Mouse (Mus musculus): Measurements from ENCODE around the gene Ndufaf8. TPM values are rescaled to one million over a fixed set of nuclear protein-coding genes. Genes with fewer than 3 reads are reported as not detected.

Ndufaf8 gene
- polyA plus RNA-seq (2017; shearing (Covaris generic)): 10 to 100 TPM; 77.9 to 85.0 TPM

- peak; percentile 98 for ATAC-seq
Measured at GRCm38 (mm10) chr11:120098588-120099511, at the start of gene Ndufaf8, which contains the start of gene Tepsin. Ndufaf8 (plus strand) TSS chr11:120098928. Tepsin (minus strand) TSS chr11:120098731.

GRCm38 (mm10) chr11:120049067-120049466 lies 49.7 kb upstream of the Ndufaf8 start:
- ATAC-seq: no peak

GRCm38 (mm10) chr11:120051124-120051811 lies 47.5 kb upstream of the Ndufaf8 start:
- ATAC-seq: no peak

- no peak for ATAC-seq
Measured at GRCm38 (mm10) chr11:120052274-120052673, 46.5 kb upstream of the Ndufaf8 start.

GRCm38 (mm10) chr11:120053846-120054245 lies 44.9 kb upstream of the Ndufaf8 start:
- ATAC-seq: no peak

- no peak for ATAC-seq
Measured at GRCm38 (mm10) chr11:120055953-120056732, 42.6 kb upstream of the Ndufaf8 start.

GRCm38 (mm10) chr11:120060634-120061033 lies 38.1 kb upstream of the Ndufaf8 start:
- no peak for ATAC-seq

- ATAC-seq: no peak
Measured at GRCm38 (mm10) chr11:120063326-120063725, 35.4 kb upstream of the Ndufaf8 start.

- ATAC-seq: no peak
Measured at GRCm38 (mm10) chr11:120064006-120064667, 34.6 kb upstream of the Ndufaf8 start.

GRCm38 (mm10) chr11:120064668-120065040 lies 34.1 kb upstream of the Ndufaf8 start:
- no peak for ATAC-seq

- ATAC-seq: no peak
Measured at GRCm38 (mm10) chr11:120065291-120065690, 33.4 kb upstream of the Ndufaf8 start.

- ATAC-seq: no peak
Measured at GRCm38 (mm10) chr11:120067834-120068233, 30.9 kb upstream of the Ndufaf8 start.

- ATAC-seq: no peak
Measured at GRCm38 (mm10) chr11:120069261-120069660, 29.5 kb upstream of the Ndufaf8 start.

- no peak for ATAC-seq
Measured at GRCm38 (mm10) chr11:120070286-120070930, 28.3 kb upstream of the Ndufaf8 start.

- no peak for ATAC-seq
Measured at GRCm38 (mm10) chr11:120071065-120071464, 27.7 kb upstream of the Ndufaf8 start.

GRCm38 (mm10) chr11:120071731-120072320 lies 26.9 kb upstream of the Ndufaf8 start:
- no peak for ATAC-seq

GRCm38 (mm10) chr11:120072986-120073647 lies 25.6 kb upstream of the Ndufaf8 start:
- ATAC-seq: no peak

GRCm38 (mm10) chr11:120076191-120076590 lies 22.5 kb upstream of the Ndufaf8 start:
- ATAC-seq: no peak

- no peak for ATAC-seq
Measured at GRCm38 (mm10) chr11:120080282-120080681, 18.4 kb upstream of the Ndufaf8 start.

- ATAC-seq: peak; percentile 19
Measured at GRCm38 (mm10) chr11:120085891-120086627, 12.7 kb upstream of the Ndufaf8 start.
